Mouse (Mus musculus): ENCODE measurements at regions not wholly inside any gene's neighbourhood (a gene's known extent, or its start where the extent isn't known, plus 50 kb on each side); places are given as distances from the start of the nearest gene placed in this dataset.
A peak's percentile ranks its signal among the peaks of the same experiment; 100 is the strongest.

GRCm38 (mm10) chr12:35725910-35726309 is 191.1 kb upstream of the Ahr start:
- ATAC-seq (ENCODE audit: poor library complexity, severe bottlenecking): no peak

- no peak for ATAC-seq (ENCODE audit: poor library complexity, severe bottlenecking)
These were observed 189.3 kb upstream of the Ahr start for GRCm38 (mm10) chr12:35724132-35724531.

DNA sequence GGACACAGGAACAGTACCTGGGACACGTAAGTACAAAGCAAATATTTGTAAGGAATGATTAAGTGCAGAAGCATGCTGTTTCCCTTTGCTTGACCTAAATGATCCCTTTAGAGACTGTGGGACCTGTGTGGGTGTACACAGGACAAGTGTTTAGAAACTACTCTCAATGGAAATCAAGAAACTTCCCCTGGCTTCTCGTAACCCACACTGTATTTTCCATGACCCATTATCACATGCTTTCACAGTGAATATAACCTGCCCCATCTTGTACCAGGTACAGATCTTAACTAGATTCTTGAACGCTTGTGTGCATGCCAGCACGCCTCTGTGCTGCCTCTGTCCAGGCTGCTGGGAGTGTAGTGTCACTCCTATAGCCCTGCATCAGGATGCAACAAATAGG is 177.8 kb upstream of the Ahr start:
- ATAC-seq (ENCODE audit: poor library complexity, severe bottlenecking): no peak

- peak; percentile 88 for ATAC-seq (ENCODE audit: poor library complexity, severe bottlenecking)
These were observed 176.8 kb upstream of the Ahr start for GRCm38 (mm10) chr12:35711549-35712070.

GRCm38 (mm10) chr12:35710323-35710722 is 175.5 kb upstream of the Ahr start:
- ATAC-seq (ENCODE audit: poor library complexity, severe bottlenecking): no peak

GRCm38 (mm10) chr12:35703479-35703878 is 168.6 kb upstream of the Ahr start:
- no peak for ATAC-seq (ENCODE audit: poor library complexity, severe bottlenecking)

GRCm38 (mm10) chr12:35702674-35703073 is 167.8 kb upstream of the Ahr start:
- ATAC-seq (ENCODE audit: poor library complexity, severe bottlenecking): no peak

DNA sequence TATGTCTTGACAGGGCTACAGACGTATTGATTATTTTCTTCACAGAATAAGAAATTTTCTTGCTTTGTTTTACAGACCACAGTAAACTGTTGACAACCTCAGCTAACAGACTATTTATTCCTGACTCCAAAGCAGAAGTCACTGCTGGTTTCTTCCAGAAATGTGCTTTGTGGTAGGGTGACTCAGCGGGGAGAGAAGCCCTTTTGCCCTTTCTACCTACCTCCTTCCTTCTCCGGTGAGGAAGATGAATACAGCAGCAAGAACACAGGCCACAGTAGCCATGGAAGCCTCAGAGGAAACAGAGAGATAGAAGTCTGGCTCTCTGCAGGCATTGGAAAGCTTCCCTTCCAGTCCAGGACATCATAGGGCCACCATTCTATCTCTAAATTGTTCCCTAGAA is 159.4 kb upstream of the Ahr start:
- ATAC-seq (ENCODE audit: poor library complexity, severe bottlenecking): peak; percentile 81

DNA sequence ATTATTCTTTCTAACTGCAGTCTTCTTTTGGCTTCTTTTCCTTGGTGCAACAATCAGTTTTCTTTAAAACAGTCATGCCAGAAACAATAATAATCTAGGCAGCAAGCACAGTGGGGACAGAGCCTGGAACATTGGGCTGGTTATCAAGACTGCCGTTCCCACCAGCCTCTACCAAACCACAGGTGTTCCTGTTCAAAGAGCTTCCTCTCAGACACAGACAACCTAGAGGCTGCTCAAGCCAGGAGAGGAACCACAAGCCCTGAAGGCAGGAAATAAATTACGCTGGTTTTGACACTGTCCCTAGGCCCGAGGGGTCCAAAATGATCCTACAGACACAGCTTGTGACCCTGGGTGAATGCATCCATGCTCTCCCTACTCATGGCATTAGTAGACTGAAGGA is 156.1 kb upstream of the Ahr start:
- ATAC-seq (ENCODE audit: poor library complexity, severe bottlenecking): peak; percentile 70

- peak; percentile 58 for ATAC-seq (ENCODE audit: poor library complexity, severe bottlenecking)
These were observed 151.4 kb upstream of the Ahr start for GRCm38 (mm10) chr12:35686231-35686630.

DNA sequence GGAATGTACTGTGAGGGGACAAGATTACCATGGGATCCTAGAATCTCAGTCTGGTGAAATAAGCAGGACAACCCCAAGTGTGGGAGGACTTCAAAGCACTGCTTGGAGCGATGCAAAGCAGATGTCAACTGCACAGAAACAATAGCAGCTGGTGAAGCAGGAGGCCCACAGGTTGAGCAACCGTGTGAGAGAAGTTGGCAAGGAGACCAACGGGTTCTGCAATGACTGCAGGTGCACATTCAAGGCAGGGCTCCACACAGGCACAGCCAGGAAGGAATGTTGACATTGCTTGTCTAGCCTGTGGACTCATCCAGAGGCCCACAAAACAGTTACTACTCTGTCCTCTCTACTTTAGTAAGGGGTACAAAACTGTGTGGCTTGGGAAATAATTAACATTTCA is 150.4 kb upstream of the Ahr start:
- ATAC-seq (ENCODE audit: poor library complexity, severe bottlenecking): peak; percentile 81

DNA sequence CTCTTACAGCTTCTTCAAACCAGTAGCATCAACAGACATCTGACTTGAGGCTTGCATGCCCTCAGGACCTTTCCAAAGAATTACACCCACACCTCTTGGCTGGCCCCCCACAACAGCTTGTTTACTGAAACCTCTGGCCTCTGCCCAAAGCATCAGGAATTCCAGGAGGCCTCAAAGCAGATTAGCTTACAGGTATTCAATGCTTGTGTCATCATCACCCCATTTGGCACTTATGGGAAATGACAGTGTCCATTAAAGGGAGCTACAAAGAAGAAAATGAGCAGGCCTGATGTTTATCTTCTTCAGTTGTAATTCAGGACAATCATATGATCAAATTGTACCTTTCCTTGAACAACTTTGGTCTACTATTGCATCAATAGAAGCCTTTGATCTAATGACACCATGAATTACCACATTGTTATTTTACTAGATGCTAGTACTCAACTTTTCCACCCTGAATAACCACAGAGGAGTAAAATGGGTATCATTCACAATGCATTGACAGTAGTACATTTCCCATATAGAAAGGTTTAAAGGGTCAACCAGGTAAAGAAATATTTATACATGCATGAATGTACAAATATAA is 147.1 kb upstream of the Ahr start:
- ATAC-seq (ENCODE audit: poor library complexity, severe bottlenecking): no peak

GRCm38 (mm10) chr12:35679903-35680302 is 145.1 kb upstream of the Ahr start:
- ATAC-seq (ENCODE audit: poor library complexity, severe bottlenecking): no peak

- ATAC-seq (ENCODE audit: poor library complexity, severe bottlenecking): no peak
These were observed 144.2 kb upstream of the Ahr start for GRCm38 (mm10) chr12:35679025-35679424.

GRCm38 (mm10) chr12:35674487-35674886 is 139.6 kb upstream of the Ahr start:
- no peak for ATAC-seq (ENCODE audit: poor library complexity, severe bottlenecking)

DNA sequence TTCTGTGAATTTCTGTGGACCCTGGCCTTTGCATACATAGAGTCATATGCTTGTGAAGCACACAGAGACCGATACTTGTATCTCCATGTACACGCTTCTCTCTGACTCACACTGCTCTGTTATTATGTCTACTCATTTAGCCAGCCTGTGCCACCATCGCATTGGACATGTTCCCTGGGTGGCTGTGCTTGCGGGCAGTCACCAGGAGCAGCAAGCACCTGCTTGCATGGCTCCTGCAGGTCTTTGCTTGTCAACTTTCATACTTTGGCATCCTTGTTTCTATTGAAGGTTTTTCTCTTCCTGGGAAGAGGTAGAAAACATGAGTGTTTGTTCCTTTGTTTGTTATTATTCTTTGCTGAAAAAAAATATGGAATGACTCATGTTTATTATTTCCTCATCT is 136.1 kb upstream of the Ahr start:
- no peak for ATAC-seq (ENCODE audit: poor library complexity, severe bottlenecking)

- ATAC-seq (ENCODE audit: poor library complexity, severe bottlenecking): no peak
These were observed 133.9 kb upstream of the Ahr start for GRCm38 (mm10) chr12:35668716-35669115.

- no peak for ATAC-seq (ENCODE audit: poor library complexity, severe bottlenecking)
These were observed 132.9 kb upstream of the Ahr start for GRCm38 (mm10) chr12:35667705-35668104.

DNA sequence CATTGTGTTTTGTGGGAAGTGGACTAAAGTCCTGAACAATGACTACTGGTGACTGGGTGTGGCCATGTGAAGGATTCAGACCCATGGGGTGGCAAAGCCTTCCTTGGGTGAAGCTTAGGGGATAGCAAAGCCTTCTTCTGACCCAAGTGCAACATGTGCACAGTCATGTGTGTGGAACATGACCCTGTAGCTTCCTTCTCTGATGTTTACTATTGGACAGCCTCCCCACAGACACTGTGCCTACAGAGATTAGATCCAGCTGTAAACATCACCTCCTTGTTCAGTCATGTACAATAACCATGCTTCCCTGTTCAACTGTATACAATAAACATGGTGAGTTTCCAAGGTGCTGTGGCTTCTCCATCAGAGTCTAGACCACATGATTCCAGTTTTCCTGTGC is 132.4 kb upstream of the Ahr start:
- no peak for ATAC-seq (ENCODE audit: poor library complexity, severe bottlenecking)

- ATAC-seq (ENCODE audit: poor library complexity, severe bottlenecking): no peak
These were observed 131.2 kb upstream of the Ahr start for GRCm38 (mm10) chr12:35666062-35666461.

GRCm38 (mm10) chr12:35663062-35663461 is 128.2 kb upstream of the Ahr start:
- ATAC-seq (ENCODE audit: poor library complexity, severe bottlenecking): no peak

- ATAC-seq (ENCODE audit: poor library complexity, severe bottlenecking): no peak
These were observed 121.7 kb upstream of the Ahr start for GRCm38 (mm10) chr12:35656563-35656962.

DNA sequence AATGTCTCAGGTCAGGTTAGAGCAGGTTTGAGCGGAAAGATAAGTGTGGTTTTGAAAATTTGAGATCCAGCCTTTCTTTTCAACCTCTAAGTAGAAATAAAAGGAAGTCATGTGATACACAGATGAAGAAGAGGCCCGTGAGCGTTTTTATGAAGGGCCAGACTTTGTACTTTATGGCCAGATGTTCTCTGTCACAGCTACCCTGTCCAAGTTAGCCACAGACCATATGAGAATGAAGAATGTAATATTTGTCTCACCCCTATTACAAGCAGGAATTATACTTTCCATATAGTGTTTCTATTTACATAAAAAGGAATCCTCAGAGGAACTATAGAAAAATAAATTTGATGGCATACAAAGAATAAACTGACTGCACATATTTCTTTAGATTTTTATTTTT is 114.9 kb upstream of the Ahr start:
- ATAC-seq (ENCODE audit: poor library complexity, severe bottlenecking): no peak
